Comparison of ENCODE assay signal across 11 mouse cellular contexts in the genomic region with DNA sequence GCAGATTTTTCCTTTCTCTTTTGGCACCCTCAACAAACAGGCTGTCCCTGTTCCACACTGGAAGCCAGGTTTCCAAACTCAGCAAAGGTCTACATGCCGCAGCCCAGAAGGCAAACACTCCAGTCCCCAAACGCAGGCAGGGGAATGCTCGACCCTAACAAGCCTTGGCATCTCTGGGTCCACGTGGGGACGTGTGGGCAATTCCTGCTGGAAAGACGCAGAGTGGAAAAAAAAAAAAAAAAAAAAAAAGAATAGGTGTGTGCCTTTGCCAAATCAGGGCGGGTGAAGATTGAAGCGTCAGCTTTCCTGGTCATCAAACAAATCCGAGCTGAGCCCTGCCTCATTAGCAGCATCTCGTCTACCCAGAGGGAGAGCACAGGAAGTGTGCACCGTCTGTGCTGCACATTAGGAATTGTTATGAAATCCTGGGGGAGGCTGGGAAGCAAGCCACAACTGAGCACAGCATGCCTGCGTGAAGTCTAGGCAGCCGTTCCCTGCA.
A peak's percentile ranks its signal among the peaks of the same experiment; 100 is the strongest.
DNase-seq lines count a peak whose midpoint lies in the region; ATAC-seq lines count a peak whose summit lies in the region.
"Had no signal": no experiment of that assay in that cellular context is flagged by ENCODE, and none has a peak within 500 bp of the region (broad histone marks: within the 10 kb centered on the region; RNA-seq: fewer than 3 reads in every experiment).

No protein-coding gene starts in this region.

- H3K27me3 ChIP-seq in hindbrain, embryonic 15.5 days = no peaks in the 10 kb centered on the region
- no peaks in the 10 kb centered on the region for H3K27me3 ChIP-seq in hindbrain, embryonic 12.5 days
- no peaks in the 10 kb centered on the region for H3K27me3 ChIP-seq in limb, embryonic 13.5 days
- H3K27me3 ChIP-seq: embryonic facial prominence, embryonic 15.5 days; stomach, embryonic 15.5 days had no signal

- no peaks in the 10 kb centered on the region for H3K36me3 ChIP-seq in hindbrain, embryonic 15.5 days
- no peaks in the 10 kb centered on the region for H3K36me3 ChIP-seq in hindbrain, embryonic 12.5 days
- no peaks in the 10 kb centered on the region for H3K36me3 ChIP-seq in limb, embryonic 13.5 days
- H3K36me3 ChIP-seq: embryonic facial prominence, embryonic 15.5 days; stomach, embryonic 15.5 days had no signal

- no peak; the same call in 1 of the 2 replicates for ATAC-seq in hindbrain, embryonic 15.5 days (ENCODE audit: low FRiP score, low read depth)
- no peak for ATAC-seq in hindbrain, embryonic 12.5 days (ENCODE audit: low FRiP score)
- ATAC-seq in limb, embryonic 13.5 days (ENCODE audit: low FRiP score, low read depth) = peak; percentile 61
- no peak for ATAC-seq in activated CD4-positive, CD25-positive, alpha-beta regulatory T cell, adult 4 months

- peaks cover 8% of the 10 kb centered on the region; the same call in 1 of the 2 replicates for H3K4me1 ChIP-seq in hindbrain, embryonic 15.5 days (replicated peaks)
- peaks cover 2% of the 10 kb centered on the region; the same call in 1 of the 2 replicates for H3K4me1 ChIP-seq in hindbrain, embryonic 12.5 days
- peaks cover 8% of the 10 kb centered on the region for H3K4me1 ChIP-seq in limb, embryonic 13.5 days
- H3K4me1 ChIP-seq: stomach, embryonic 15.5 days had no signal

- 0 out of 2 replicates have a peak overlapping the region, but pooled peaks have one; percentile 18 for H3K27ac ChIP-seq in hindbrain, embryonic 15.5 days (replicated peaks)
- no peak overlapping the region for H3K27ac ChIP-seq in hindbrain, embryonic 12.5 days
- no peak overlapping the region for H3K27ac ChIP-seq in limb, embryonic 13.5 days
- H3K27ac ChIP-seq: embryonic facial prominence, embryonic 15.5 days; liver, embryonic 14.5 days; stomach, embryonic 15.5 days had no signal

- peak; percentile 91 for DNase-seq in cerebellum, postnatal 25 days
- peak; percentile 33 to 38 for DNase-seq in heart, postnatal 14 days
- peak; percentile 29 for DNase-seq in right cerebral cortex, postnatal 14 days
- no peak for DNase-seq in adrenal gland, adult 8-10 months

- no peak overlapping the region for H3K4me2 ChIP-seq in hindbrain, embryonic 15.5 days
- no peak overlapping the region for H3K4me2 ChIP-seq in hindbrain, embryonic 12.5 days (replicated peaks)
- peak overlapping the region; percentile 42 for H3K4me2 ChIP-seq in limb, embryonic 13.5 days (replicated peaks)
- H3K4me2 ChIP-seq: embryonic facial prominence, embryonic 15.5 days; stomach, embryonic 15.5 days had no signal

- WGBS in hindbrain, embryonic 15.5 days = 43% methylated on average over 13 of the region's 13 CpGs
- 65% methylated on average over 13 of the region's 13 CpGs for WGBS in hindbrain, embryonic 12.5 days
- WGBS in limb, embryonic 13.5 days = 25% methylated on average over 13 of the region's 13 CpGs

- no peak overlapping the region for H3K4me3 ChIP-seq in hindbrain, embryonic 15.5 days
- H3K4me3 ChIP-seq in hindbrain, embryonic 12.5 days = no peak overlapping the region
- no peak overlapping the region for H3K4me3 ChIP-seq in limb, embryonic 13.5 days
- H3K4me3 ChIP-seq: embryonic facial prominence, embryonic 15.5 days; stomach, embryonic 15.5 days had no signal

- no peaks in the 10 kb centered on the region for H3K9me3 ChIP-seq in hindbrain, embryonic 15.5 days
- no peaks in the 10 kb centered on the region for H3K9me3 ChIP-seq in hindbrain, embryonic 12.5 days (replicated peaks)
- H3K9me3 ChIP-seq in limb, embryonic 13.5 days = no peaks in the 10 kb centered on the region
- H3K9me3 ChIP-seq: embryonic facial prominence, embryonic 15.5 days; stomach, embryonic 15.5 days had no signal

- intact Hi-C loops in heart, postnatal 14 days (cut with DNase I) = no loop called here

- H3K9ac ChIP-seq in hindbrain, embryonic 15.5 days = no peak overlapping the region
- H3K9ac ChIP-seq in hindbrain, embryonic 12.5 days = no peak overlapping the region
- no peak overlapping the region for H3K9ac ChIP-seq in limb, embryonic 13.5 days
- H3K9ac ChIP-seq: embryonic facial prominence, embryonic 15.5 days; liver, embryonic 14.5 days; stomach, embryonic 15.5 days had no signal
